Mouse (Mus musculus): ENCODE measurements around the gene C7.

Gene C7

DNA sequence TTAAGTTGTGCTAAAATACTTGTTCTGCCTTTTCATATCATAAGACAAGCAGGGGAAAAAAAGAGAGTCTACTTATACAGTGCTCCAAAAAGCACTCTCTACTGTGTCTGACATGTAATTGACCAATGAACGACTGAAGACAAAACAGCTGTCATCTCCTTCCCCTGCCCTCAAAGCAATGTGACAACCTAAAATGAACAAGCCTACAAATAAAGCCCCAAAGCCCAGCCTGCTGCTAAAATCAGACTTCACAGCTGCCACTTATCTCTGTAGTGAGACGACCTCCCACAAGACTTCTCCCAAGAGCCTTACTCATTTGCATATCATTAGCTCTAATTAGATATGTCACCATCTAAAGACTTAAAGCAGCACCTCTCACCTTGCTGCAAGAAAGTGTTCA lies 60.6 kb downstream of the C7 start:
- DNase-seq (ENCODE audit: low spot score in 2 of 2), result no peak

DNA sequence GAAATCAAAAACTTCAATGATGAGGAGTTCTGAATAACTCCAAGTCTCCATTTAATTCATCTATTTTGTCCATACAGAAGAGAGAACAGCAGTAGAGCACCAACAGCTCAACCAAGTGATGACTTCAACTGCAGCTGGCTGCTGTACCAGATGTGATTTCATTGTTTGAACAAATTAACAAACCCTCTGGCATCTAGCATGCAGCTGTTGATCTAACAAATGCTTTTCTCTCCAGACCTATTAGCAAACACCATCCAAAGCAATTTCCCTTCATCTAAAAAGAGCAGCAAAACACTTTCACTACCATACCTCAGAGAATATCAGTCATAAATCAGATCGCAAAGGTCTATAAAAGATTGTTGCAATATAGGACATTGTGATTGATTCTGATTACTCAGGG lies 90.2 kb downstream of the C7 start:
- DNase-seq (ENCODE audit: low spot score in 2 of 2), result no peak
